Mouse (Mus musculus): ENCODE results near the gene Rpia.

DNA sequence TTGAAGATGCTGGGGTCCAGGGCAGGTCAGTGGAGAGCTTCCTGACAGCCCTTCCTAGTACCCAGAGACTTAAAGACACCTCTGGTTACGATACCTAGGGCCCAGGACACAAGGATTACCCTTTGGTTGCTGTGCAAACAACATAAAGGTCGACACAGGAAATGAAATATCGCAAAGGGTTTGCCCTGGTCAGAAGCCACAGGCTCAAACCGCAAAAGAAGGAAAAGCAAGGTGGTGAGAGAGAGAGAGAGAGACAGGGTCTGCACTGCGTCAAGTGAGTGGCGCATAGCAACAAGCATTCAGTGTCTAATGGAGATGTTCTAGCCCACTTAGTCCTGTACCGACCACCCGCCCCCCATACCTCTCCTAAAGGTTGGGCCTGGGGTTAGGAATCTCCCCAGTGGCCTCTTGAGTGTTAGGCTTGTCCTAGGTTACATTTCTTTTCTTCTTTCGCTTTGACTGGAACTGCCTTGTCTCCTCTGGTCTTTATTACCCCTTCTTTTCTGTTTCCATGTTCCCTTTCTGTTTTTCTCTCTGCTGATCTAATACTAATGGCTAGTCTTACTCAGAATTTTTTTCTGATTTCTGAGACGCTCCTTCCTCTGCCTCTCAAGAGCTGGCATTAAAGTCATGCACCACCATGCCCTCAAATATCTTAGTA, 39.3 kb upstream of the Rpia start:
- no peak for TF ChIP-seq CTCF (IDR thresholded peaks at IDR 0.05; ENCODE audit: borderline replicate concordance, extremely low read depth, insufficient read depth, insufficient read length)
- TF ChIP-seq POLR2A (IDR thresholded peaks at IDR 0.05; ENCODE audit: borderline replicate concordance, extremely low read depth, insufficient read depth, insufficient read length, poor library complexity, severe bottlenecking): no peak

Data from brain, embryonic 14.5 days (tissue).